Mouse (Mus musculus): ENCODE data around the gene Rnls. TPM values are rescaled to one million over a fixed set of nuclear protein-coding genes. Genes with fewer than 3 reads are reported as not detected.

The Rnls gene
- polyA plus RNA-seq, 1 experiment from 2014 or later = 3.1 TPM

GRCm38 (mm10) chr19:33222595-33223223 lies 169.4 kb downstream of the Rnls start:
- peak; percentile 22 for DNase-seq
- no peaks in the 10 kb centered on the region for H3K36me3 ChIP-seq (replicated peaks; ENCODE audit: insufficient read depth, low read length)
- peak overlapping the region; percentile 49 for H3K4me2 ChIP-seq (ENCODE audit: low read depth, low read length)
- no peak overlapping the region for H3K4me3 ChIP-seq (ENCODE audit: low read depth, low read length)
- peak overlapping the region; percentile 63 for H3K27ac ChIP-seq (ENCODE audit: low read depth)
- H3K27me3 ChIP-seq (ENCODE audit: insufficient read depth, low read length) = no peaks in the 10 kb centered on the region
- peak; percentile 58; the same call in 1 of the 2 replicates for ATAC-seq
- peaks cover 12% of the 10 kb centered on the region for H3K4me1 ChIP-seq (ENCODE audit: insufficient read depth)
- H3K9me3 ChIP-seq (ENCODE audit: low read length) = no peaks in the 10 kb centered on the region
- WGBS (ENCODE audit: insufficient replicate concordance) = 32% methylated on average over 12 of the region's 12 CpGs
- peak; percentile 56; the same call in 1 of the 2 replicates for TF ChIP-seq EP300 (IDR thresholded peaks at IDR 0.05; ENCODE audit: low read depth)
- 0 out of 2 replicates have a peak, but pooled peaks have one; percentile 7 for TF ChIP-seq CTCF (IDR thresholded peaks at IDR 0.05; ENCODE audit: low read depth)
- no peak overlapping the region for H3K9ac ChIP-seq (replicated peaks)

GRCm38 (mm10) chr19:33217791-33218300 lies 174.2 kb downstream of the Rnls start:
- Histone ChIP-seq H3K36me3 (replicated peaks; ENCODE audit: insufficient read depth, low read length) (no peaks in the 10 kb centered on the region), H3K4me2 (ENCODE audit: low read depth, low read length) (no peak overlapping the region), H3K27ac (ENCODE audit: low read depth) (no peak overlapping the region), H3K27me3 (ENCODE audit: insufficient read depth, low read length) (no peaks in the 10 kb centered on the region), H3K9me3 (ENCODE audit: low read length) (no peaks in the 10 kb centered on the region), H3K4me1 (ENCODE audit: insufficient read depth) (peaks cover 4% of the 10 kb centered on the region; the same call in 1 of the 2 replicates), H3K4me3 (ENCODE audit: low read depth, low read length) (no peak overlapping the region), H3K9ac (replicated peaks) (no peak overlapping the region)
- WGBS (ENCODE audit: insufficient replicate concordance) = 80% methylated on average over 6 of the region's 6 CpGs
- ATAC-seq = no peak
- DNase-seq = no peak
- no peak for TF ChIP-seq CTCF (IDR thresholded peaks at IDR 0.05; ENCODE audit: low read depth)

GRCm38 (mm10) chr19:33209709-33210108 lies 182.4 kb downstream of the Rnls start:
- ATAC-seq = no peak
- WGBS (ENCODE audit: insufficient replicate concordance) = 74% methylated on average over 2 of the region's 2 CpGs
- Histone ChIP-seq H3K27me3 (ENCODE audit: insufficient read depth, low read length) (no peaks in the 10 kb centered on the region), H3K36me3 (replicated peaks; ENCODE audit: insufficient read depth, low read length) (no peaks in the 10 kb centered on the region), H3K4me2 (ENCODE audit: low read depth, low read length) (no peak overlapping the region), H3K4me3 (ENCODE audit: low read depth, low read length) (no peak overlapping the region), H3K4me1 (ENCODE audit: insufficient read depth) (no peaks in the 10 kb centered on the region), H3K9ac (replicated peaks) (no peak overlapping the region), H3K27ac (ENCODE audit: low read depth) (no peak overlapping the region), H3K9me3 (ENCODE audit: low read length) (no peaks in the 10 kb centered on the region)
- no peak for DNase-seq
- TF ChIP-seq CTCF (IDR thresholded peaks at IDR 0.05; ENCODE audit: low read depth) = no peak
- no peak for TF ChIP-seq EP300 (IDR thresholded peaks at IDR 0.05; ENCODE audit: low read depth)

- ATAC-seq = no peak
- no peak for DNase-seq
- H3K9ac ChIP-seq (replicated peaks) = no peak overlapping the region
- H3K4me1 ChIP-seq (ENCODE audit: insufficient read depth) = no peaks in the 10 kb centered on the region
- no peak overlapping the region for H3K27ac ChIP-seq (ENCODE audit: low read depth)
- H3K4me2 ChIP-seq (ENCODE audit: low read depth, low read length) = no peak overlapping the region
- H3K4me3 ChIP-seq (ENCODE audit: low read depth, low read length) = no peak overlapping the region
- TF ChIP-seq EP300 (IDR thresholded peaks at IDR 0.05; ENCODE audit: low read depth) (no peak), CTCF (IDR thresholded peaks at IDR 0.05; ENCODE audit: low read depth) (no peak)
- H3K9me3 ChIP-seq (ENCODE audit: low read length) = no peaks in the 10 kb centered on the region
- WGBS (ENCODE audit: insufficient replicate concordance) = 60% methylated on average over 1 of the region's 1 CpGs
- no peaks in the 10 kb centered on the region for H3K36me3 ChIP-seq (replicated peaks; ENCODE audit: insufficient read depth, low read length)
- H3K27me3 ChIP-seq (ENCODE audit: insufficient read depth, low read length) = no peaks in the 10 kb centered on the region
These were observed 184.1 kb downstream of the Rnls start for GRCm38 (mm10) chr19:33207991-33208390.

GRCm38 (mm10) chr19:33205389-33205788 lies 186.7 kb downstream of the Rnls start:
- H3K27me3 ChIP-seq (ENCODE audit: insufficient read depth, low read length) = no peaks in the 10 kb centered on the region
- no peak overlapping the region for H3K9ac ChIP-seq (replicated peaks)
- no peak for DNase-seq
- H3K4me1 ChIP-seq (ENCODE audit: insufficient read depth) = no peaks in the 10 kb centered on the region
- no peaks in the 10 kb centered on the region for H3K9me3 ChIP-seq (ENCODE audit: low read length)
- no peak overlapping the region for H3K27ac ChIP-seq (ENCODE audit: low read depth)
- ATAC-seq = no peak
- H3K4me3 ChIP-seq (ENCODE audit: low read depth, low read length) = no peak overlapping the region
- H3K36me3 ChIP-seq (replicated peaks; ENCODE audit: insufficient read depth, low read length) = no peaks in the 10 kb centered on the region
- H3K4me2 ChIP-seq (ENCODE audit: low read depth, low read length) = no peak overlapping the region
- TF ChIP-seq CTCF (IDR thresholded peaks at IDR 0.05; ENCODE audit: low read depth) (no peak), EP300 (IDR thresholded peaks at IDR 0.05; ENCODE audit: low read depth) (no peak)
- WGBS (ENCODE audit: insufficient replicate concordance) = 74% methylated on average over 2 of the region's 2 CpGs

- Histone ChIP-seq H3K4me3 (ENCODE audit: low read depth, low read length) (no peak overlapping the region), H3K9me3 (ENCODE audit: low read length) (no peaks in the 10 kb centered on the region), H3K36me3 (replicated peaks; ENCODE audit: insufficient read depth, low read length) (no peaks in the 10 kb centered on the region), H3K4me2 (ENCODE audit: low read depth, low read length) (no peak overlapping the region), H3K27me3 (ENCODE audit: insufficient read depth, low read length) (no peaks in the 10 kb centered on the region), H3K27ac (ENCODE audit: low read depth) (no peak overlapping the region), H3K9ac (replicated peaks) (no peak overlapping the region), H3K4me1 (ENCODE audit: insufficient read depth) (no peaks in the 10 kb centered on the region)
- ATAC-seq (no peak), DNase-seq (no peak)
- no peak for TF ChIP-seq EP300 (IDR thresholded peaks at IDR 0.05; ENCODE audit: low read depth)
- TF ChIP-seq CTCF (IDR thresholded peaks at IDR 0.05; ENCODE audit: low read depth) = no peak
- 82% methylated on average over 6 of the region's 6 CpGs for WGBS (ENCODE audit: insufficient replicate concordance)
These were observed 189.7 kb downstream of the Rnls start for GRCm38 (mm10) chr19:33202422-33202821.
